In the genomic region with DNA sequence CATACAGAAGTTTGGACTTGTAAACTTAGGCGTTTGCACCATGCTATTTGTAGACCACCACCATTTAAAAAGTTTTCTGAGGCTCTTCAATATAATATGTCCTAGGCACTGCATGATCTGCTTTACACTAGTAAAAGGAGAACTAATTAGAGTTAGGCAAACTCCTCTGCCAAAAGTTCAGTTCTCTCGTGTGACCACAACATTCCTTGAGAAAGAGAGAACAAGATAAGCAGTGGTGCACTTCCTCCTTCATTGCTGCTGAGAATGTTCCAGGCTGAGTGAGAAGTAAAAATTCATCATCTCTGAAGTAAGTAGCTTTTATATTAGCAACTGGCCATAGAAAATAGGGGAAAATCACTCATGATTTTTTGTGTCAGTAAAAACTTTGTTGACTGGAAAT, we compare ENCODE assay signal across 25 mouse cellular contexts. TPM values are rescaled to one million over a fixed set of nuclear protein-coding genes. Genes with fewer than 3 reads are reported as not detected.
DNase-seq lines count a peak whose midpoint lies in the region; ATAC-seq and TF ChIP-seq lines count a peak whose summit lies in the region.
"Had no signal": no experiment of that assay in that cellular context is flagged by ENCODE, and none has a peak within 500 bp of the region (broad histone marks: within the 10 kb centered on the region; RNA-seq: fewer than 3 reads in every experiment).

A gene (plus strand): TSS at position 199 of the 400 bp plus-strand sequence.

- TF ChIP-seq POLR2A in liver, adult 2 months (IDR thresholded peaks at IDR 0.05; ENCODE audit: extremely low read depth, insufficient read depth, low read length) = no peak
- no peak for TF ChIP-seq POLR2A in bone marrow macrophage, adult 2 months (IDR thresholded peaks at IDR 0.05; ENCODE audit: borderline replicate concordance, low read depth, low read length)

- no peaks in the 10 kb centered on the region for H3K36me3 ChIP-seq in liver, adult 2 months (ENCODE audit: control insufficient read depth, insufficient read depth, low read length)
- no peaks in the 10 kb centered on the region for H3K36me3 ChIP-seq in liver, embryonic 12.5 days
- H3K36me3 ChIP-seq: embryonic facial prominence, embryonic 12.5 days; G1E; hindbrain, embryonic 10.5 days; kidney, embryonic 15.5 days; limb, embryonic 13.5 days; liver, embryonic 15.5 days; midbrain, embryonic 10.5 days; neural tube, embryonic 15.5 days had no signal

- ATAC-seq in liver, embryonic 12.5 days = no peak
- ATAC-seq in megakaryocyte, adult 5-6 weeks (ENCODE audit: poor library complexity, severe bottlenecking) = peak; percentile 93
- ATAC-seq: forebrain, postnatal 0 days; hindbrain, postnatal 0 days; intestine, embryonic 16.5 days had no signal

- H3K79me2 ChIP-seq in liver, adult 2 months (ENCODE audit: control insufficient read depth, insufficient read depth, low read length) = no peaks in the 10 kb centered on the region

- H3K4me3 ChIP-seq in liver, adult 2 months (ENCODE audit: insufficient read depth, low read depth, low read length) = no peak within 1 kb of the TSS
- H3K4me3 ChIP-seq in liver, embryonic 12.5 days = no peak within 1 kb of the TSS
- no peak within 1 kb of the TSS for H3K4me3 ChIP-seq in bone marrow macrophage, adult 2 months (ENCODE audit: insufficient read depth, low read length)
- no peak within 1 kb of the TSS for H3K4me3 ChIP-seq in gastrocnemius, adult 2 months
- H3K4me3 ChIP-seq: embryonic facial prominence, embryonic 12.5 days; hindbrain, embryonic 10.5 days; kidney, embryonic 15.5 days; limb, embryonic 13.5 days; liver, embryonic 15.5 days; midbrain, embryonic 10.5 days; neural tube, embryonic 15.5 days had no signal

- DNase-seq in liver, adult 2 months (ENCODE audit: extremely low read depth, low read depth, low spot score) = peak; percentile 43
- peak; percentile 41 for DNase-seq in 416B (ENCODE audit: low read depth)
- no peak for DNase-seq in gastrocnemius, adult 2 months
- DNase-seq in cerebellum, adult 11 months = no peak
- DNase-seq: adrenal gland, postnatal 10 days; B cell, adult 2 months; cerebellum, postnatal 10 days; forebrain, postnatal 0 days; gastrocnemius, postnatal 25 days; layer of hippocampus, adult 9-11 months; lung, postnatal 4 days had no signal

- no peak within 1 kb of the TSS for H3K27ac ChIP-seq in liver, adult 2 months (replicated peaks; ENCODE audit: insufficient read depth, low read depth, low read length)
- H3K27ac ChIP-seq in liver, embryonic 12.5 days = no peak within 1 kb of the TSS
- H3K27ac ChIP-seq in bone marrow macrophage, adult 2 months (ENCODE audit: insufficient read depth, low read depth, low read length) = no peak within 1 kb of the TSS
- no peak within 1 kb of the TSS for H3K27ac ChIP-seq in gastrocnemius, adult 2 months
- H3K27ac ChIP-seq: embryonic facial prominence, embryonic 12.5 days; hindbrain, embryonic 10.5 days; hindbrain, postnatal 0 days; kidney, embryonic 15.5 days; limb, embryonic 13.5 days; liver, embryonic 15.5 days; midbrain, embryonic 10.5 days; neural tube, embryonic 15.5 days had no signal

- H3K4me2 ChIP-seq in liver, embryonic 12.5 days = no peak within 1 kb of the TSS
- H3K4me2 ChIP-seq: embryonic facial prominence, embryonic 12.5 days; kidney, embryonic 15.5 days; limb, embryonic 13.5 days; liver, embryonic 15.5 days; neural tube, embryonic 15.5 days had no signal

- no peaks in the 10 kb centered on the region for H3K4me1 ChIP-seq in liver, adult 2 months (ENCODE audit: control insufficient read depth, insufficient read depth, low read length)
- no peaks in the 10 kb centered on the region for H3K4me1 ChIP-seq in liver, embryonic 12.5 days
- peaks cover 6% of the 10 kb centered on the region for H3K4me1 ChIP-seq in bone marrow macrophage, adult 2 months (ENCODE audit: control insufficient read depth, insufficient read depth, low read length)
- H3K4me1 ChIP-seq: embryonic facial prominence, embryonic 12.5 days; hindbrain, embryonic 10.5 days; kidney, embryonic 15.5 days; limb, embryonic 13.5 days; liver, embryonic 15.5 days; midbrain, embryonic 10.5 days; neural tube, embryonic 15.5 days had no signal

- intact Hi-C loops in gastrocnemius, adult 2 months (cut with DNase I) = no loop called here

- TF ChIP-seq CTCF in liver, adult 2 months (IDR thresholded peaks at IDR 0.05; ENCODE audit: low read depth, low read length) = no peak
- no peak for TF ChIP-seq CTCF in bone marrow macrophage, adult 2 months (IDR thresholded peaks at IDR 0.05; ENCODE audit: low read depth, low read length)
- TF ChIP-seq CTCF in gastrocnemius, adult 2 months (IDR thresholded peaks at IDR 0.05) = no peak

- no peaks in the 10 kb centered on the region for H3K9me3 ChIP-seq in liver, embryonic 12.5 days (replicated peaks)
- H3K9me3 ChIP-seq: embryonic facial prominence, embryonic 12.5 days; G1E; hindbrain, embryonic 10.5 days; kidney, embryonic 15.5 days; limb, embryonic 13.5 days; liver, embryonic 15.5 days; midbrain, embryonic 10.5 days; neural tube, embryonic 15.5 days had no signal

- H3K9ac ChIP-seq in liver, adult 2 months (ENCODE audit: low read depth, low read length) = no peak within 1 kb of the TSS
- no peak within 1 kb of the TSS for H3K9ac ChIP-seq in liver, embryonic 12.5 days
- H3K9ac ChIP-seq: embryonic facial prominence, embryonic 12.5 days; forebrain, postnatal 0 days; kidney, embryonic 15.5 days; limb, embryonic 13.5 days; liver, embryonic 15.5 days; neural tube, embryonic 15.5 days had no signal

- no peaks in the 10 kb centered on the region for H3K27me3 ChIP-seq in liver, adult 2 months (ENCODE audit: control insufficient read depth, insufficient read depth, low read length)
- H3K27me3 ChIP-seq in liver, embryonic 12.5 days (replicated peaks) = no peaks in the 10 kb centered on the region
- H3K27me3 ChIP-seq: embryonic facial prominence, embryonic 12.5 days; kidney, embryonic 15.5 days; limb, embryonic 13.5 days; liver, embryonic 15.5 days; neural tube, embryonic 15.5 days had no signal

- 45% methylated on average over 2 of the region's 2 CpGs for WGBS in liver, adult 2 months
- WGBS in liver, embryonic 12.5 days (ENCODE audit: insufficient replicate concordance) = 11% methylated on average over 2 of the region's 2 CpGs

RNA-seq across cellular contexts. Expression of the gene that starts here (rescaled TPM):
- total RNA-seq in liver, adult 2 months (2014; rRNA removed) = 7.5 and 8.2 TPM in 2 replicates
- 1.1 and 2.4 TPM in 2 replicates for polyA plus RNA-seq in liver, adult 2 months (2012; rRNA removed)
- 0.75 and 1.1 TPM in 2 replicates for polyA plus RNA-seq in liver, embryonic 12.5 days (2016; fragmentation: Nextera tagmentation; extraction: Ambion mirVana)
- polyA plus RNA-seq in bone marrow macrophage, adult 2 months (2012; ENCODE audit: insufficient read depth, insufficient read length, missing spikeins) = 20.0 and 22.8 TPM in 2 replicates
- 31.8 and 37.3 TPM in 2 replicates for total RNA-seq in megakaryocyte, adult 5-6 weeks (2015)
- 18.7 and 20.1 TPM in 2 replicates for total RNA-seq in megakaryocyte, adult 5-6 weeks (2017)
- under 1 TPM in 1 of 2 experiments, not detected in 1; 0.17 TPM for total RNA-seq in gastrocnemius, adult 2 months (2021)
- total RNA-seq: left cerebral cortex, postnatal 25 days had no signal
- polyA plus RNA-seq: embryonic facial prominence, embryonic 12.5 days had no signal

Comparison
In these comparisons a context has a peak if more than half of its experiments do, and no peak if none do; other contexts are left out.
1. DNase-seq: peak in liver, adult 2 months (single experiment) and 416B (single experiment); none in gastrocnemius, adult 2 months (single experiment) and cerebellum, adult 11 months (single experiment).